Mouse (Mus musculus): ENCODE results near the gene Tbc1d1.

Gene Tbc1d1

DNA sequence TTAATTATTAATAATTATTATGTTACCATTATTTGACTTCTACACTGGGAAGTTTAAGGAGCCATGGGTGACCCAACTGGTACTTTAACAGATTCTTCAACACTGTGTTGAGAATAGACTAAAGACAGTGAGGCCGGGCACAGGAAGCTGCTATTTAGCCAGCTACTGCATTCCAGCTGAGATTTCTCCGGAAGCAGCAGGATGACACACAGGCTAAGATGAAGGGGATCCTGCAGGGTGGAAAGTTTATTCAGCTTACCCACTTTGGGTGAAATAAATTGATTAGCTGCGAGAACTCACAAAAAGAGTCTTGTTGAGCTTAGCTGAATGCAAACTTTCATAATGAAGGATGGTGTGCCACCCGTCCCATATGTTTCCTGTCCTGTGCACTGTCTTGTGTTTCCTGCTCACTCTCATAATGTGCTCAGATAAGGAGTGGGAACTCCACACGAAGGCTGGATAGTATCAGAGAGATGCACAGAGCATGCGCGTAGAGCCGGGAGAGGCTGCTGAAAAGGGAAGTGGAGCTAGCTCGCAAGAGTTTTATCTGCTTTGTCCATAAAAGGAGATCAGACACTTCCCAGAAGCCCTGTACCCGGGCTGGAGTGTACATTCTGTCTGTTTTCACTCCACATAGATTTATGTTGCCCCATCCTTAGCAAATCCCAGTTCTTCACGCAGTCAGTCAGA is at the start of gene Tbc1d1:
TSS of gene Tbc1d1 (plus strand) at position 445 of the 690 bp plus-strand sequence.
- in situ Hi-C loops (cut with MboI, MseI), result no loop called here

DNA sequence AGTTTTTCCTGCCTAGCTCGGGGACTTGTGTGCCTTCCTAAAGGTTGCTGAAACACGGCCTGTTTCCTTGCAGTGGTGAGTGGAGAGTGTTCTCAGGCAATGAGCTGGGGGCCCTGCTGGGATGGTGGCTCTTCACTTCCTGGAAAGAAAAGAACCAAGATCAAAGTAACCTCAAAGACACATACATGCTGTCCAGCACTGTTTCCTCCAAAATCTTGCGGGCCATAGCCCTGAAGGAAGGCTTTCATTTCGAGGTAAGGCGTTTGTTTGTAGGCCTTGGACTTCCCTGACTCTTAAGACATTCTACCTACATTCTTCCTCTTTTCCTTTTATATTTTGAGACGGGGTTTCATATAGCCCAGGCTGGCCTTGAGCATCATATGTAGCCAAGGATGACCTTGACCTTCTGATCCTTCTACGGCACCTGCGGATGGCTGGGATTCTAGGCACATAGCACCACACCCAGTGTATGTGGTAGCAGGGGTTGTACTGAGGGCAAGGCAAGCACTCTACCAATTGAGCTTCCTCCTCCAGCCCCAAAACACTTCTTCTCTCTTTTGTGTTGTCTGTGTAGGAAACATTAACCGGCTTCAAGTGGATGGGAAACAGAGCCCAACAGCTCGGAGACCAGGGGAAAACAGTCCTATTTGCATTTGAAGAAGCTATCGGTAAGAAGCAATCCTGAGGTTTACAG is 48.4 kb upstream of the Tbc1d1 start:
- in situ Hi-C loops (cut with MboI, MseI), result no loop called here

DNA sequence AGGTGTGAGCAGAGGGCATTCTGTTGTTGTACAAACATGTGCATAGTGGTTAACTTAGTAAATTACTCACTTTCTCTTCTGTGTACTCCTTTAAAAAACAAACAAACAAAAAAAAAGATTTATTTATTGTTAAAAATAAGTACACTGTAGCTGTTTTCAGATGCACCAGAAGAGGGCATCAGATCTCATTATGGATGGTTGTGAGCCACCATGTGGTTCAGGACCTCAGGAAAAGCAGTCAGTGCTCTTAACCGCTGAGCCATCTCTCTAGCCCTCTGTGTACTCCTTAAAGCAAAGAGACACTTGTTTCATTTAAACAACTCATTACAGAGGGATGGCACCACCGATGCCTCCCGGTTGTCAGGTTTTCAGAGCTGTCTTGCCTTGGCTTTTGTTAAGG is 46.9 kb upstream of the Tbc1d1 start:
- in situ Hi-C loops (cut with MboI, MseI), result no loop called here

DNA sequence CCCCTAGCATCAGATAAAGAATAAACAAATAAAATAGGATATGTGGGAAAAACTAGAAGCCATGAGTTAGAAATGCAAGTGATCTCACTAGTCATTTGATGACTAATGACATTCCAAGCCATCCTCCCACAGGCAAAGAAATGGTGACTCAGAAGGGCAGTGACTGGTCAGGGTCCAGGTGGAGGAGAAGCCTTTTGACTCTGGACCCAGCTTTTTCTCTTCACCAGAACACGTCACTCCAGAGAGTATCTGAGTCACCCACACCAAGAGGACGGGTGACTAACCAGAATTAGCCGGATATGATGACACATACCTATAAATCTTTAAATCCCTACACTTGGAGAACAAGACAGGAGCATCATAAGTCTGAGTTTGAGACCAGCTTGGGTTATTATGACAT is 43.7 kb upstream of the Tbc1d1 start:
- in situ Hi-C loops (cut with MboI, MseI), result loop anchor here (5.0 kb wide), 1 partner anchor 35 kb away; no protein-coding TSS in a partner anchor

DNA sequence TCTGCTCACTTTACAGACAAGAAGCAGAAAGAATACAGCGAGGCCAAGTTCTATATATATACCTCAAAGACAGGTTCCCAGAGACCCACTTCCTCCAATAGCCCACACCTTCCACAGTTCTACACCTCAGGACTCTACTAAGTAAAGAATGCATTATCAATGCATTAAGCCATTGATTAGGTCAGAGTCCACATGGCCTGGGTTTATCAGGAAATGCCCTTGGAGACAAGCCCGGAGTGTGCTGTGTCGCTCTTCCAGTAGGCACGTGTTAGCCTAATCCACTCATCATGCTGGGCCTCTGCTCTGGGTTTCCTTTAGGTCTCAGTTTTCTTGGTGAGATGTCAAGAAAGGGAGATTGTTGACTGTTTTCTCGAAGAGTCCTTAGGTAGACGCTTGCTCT is 41.9 kb upstream of the Tbc1d1 start:
- in situ Hi-C loops (cut with MboI, MseI), result loop anchor here (5.0 kb wide), 1 partner anchor 33 kb away; no protein-coding TSS in a partner anchor

DNA sequence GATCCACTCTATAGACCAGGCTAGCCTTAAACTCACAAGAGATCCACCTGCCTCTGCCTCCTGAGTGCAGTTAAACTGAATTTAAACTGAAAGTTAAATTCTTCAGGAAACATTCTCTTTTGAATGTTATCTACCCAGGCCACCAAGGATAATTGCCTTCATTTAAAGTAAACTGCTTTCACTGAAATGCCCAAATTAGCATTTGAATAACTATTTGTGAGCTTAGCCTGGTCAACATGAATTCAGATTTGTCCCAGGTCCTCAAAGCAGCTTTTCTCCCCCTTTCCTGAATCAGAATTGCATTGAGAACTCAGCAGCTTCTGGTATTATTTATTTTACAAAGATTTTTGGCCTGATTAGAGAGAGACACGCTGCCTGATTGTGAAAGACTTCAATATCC is 38.9 kb upstream of the Tbc1d1 start:
- in situ Hi-C loops (cut with MboI, MseI), result no loop called here

DNA sequence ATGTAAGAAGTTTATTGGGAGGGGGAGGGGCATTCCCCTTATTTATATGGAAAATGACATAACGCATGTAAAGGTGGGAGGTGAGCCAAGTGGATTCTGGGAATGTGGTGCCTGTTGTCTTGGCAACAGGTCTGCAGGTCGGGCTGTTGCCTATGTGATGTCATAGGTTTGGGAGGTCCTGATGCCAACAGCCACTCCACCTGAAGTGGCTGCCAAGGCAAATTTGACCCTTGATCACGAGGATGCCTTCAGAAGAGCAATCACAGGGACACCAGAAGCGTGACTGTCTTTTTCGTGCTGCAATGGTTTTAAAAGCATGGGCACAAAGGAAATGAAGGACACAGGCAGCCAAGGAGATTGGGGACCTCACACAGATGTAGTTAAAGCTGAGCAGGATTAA is 30.3 kb upstream of the Tbc1d1 start:
- in situ Hi-C loops (cut with MboI, MseI), result no loop called here

DNA sequence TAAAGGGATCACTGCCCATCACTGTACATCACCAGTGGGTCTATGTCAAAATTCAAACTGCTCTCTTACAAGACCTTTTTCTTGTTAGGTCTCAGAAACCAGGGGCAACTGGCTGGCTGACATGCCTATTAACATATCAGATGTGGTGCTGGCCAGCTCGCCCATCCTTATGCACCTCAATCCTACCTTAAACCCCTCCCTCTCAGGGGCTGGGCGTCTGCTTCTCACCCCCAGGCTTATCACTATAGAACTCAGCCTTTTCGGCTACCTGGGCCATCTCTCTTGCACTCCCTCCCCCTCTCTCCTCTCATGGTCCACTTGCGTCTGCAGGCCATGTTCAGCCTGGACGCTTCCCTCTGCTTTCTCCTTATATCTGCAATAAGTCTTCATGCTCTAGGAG is 24.6 kb upstream of the Tbc1d1 start:
- in situ Hi-C loops (cut with MboI, MseI), result no loop called here

DNA sequence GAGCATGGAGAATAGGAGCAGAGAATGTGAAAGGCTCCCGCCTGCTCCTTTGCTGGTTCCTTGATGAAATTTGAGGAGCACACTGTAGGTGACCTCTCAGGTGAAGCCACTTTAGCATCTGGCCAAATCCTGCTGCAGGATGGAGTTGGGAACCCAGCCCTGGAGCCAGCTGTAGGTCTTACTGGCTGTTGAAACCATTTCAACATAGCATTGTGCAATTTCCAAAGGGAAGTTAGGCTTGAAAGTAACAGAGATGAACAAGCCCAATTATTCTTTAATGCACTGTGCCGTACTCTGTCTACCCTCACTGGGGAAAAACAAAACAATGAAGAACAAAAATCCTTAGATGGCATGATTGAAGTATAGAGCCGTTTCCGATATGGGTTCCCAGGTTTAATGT is 22.2 kb upstream of the Tbc1d1 start:
- in situ Hi-C loops (cut with MboI, MseI), result no loop called here

DNA sequence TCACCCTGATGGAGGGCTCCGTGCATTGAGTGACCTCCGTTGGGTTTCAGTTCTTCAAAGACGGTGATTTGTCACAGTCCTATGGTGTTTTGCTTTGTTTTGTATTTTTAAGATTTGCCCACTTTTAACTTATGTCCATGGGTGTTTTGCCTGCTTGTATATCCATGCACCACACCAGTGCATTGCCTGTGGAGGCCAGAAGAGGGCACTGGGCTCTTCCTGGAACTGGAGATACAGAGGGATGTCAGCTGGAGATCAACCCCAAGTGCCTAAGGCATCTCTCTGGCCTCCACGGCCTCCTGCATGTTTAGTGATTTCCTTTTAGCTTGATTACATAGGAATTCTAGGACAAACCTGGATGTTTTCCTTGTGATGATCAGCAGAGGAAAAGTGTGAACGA is 19.8 kb upstream of the Tbc1d1 start:
- in situ Hi-C loops (cut with MboI, MseI), result no loop called here

DNA sequence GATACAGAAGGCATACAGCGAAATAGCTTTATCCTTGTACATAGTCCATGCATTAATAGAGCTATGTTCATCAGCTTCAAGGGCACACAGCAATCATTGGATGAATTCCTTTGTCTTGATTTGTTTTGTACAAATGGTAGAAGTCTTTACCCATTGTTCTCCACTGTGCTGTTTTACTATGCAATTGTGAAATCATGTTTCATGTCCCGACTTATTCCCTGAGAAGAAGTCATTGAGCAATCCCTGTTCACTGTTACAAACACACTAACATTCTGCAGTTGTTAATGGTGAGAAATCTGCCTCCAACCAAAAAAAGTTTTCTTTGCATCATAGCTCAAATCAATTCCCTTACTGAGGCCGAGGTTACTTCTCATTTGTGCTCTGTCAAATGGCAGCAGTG is 15.9 kb upstream of the Tbc1d1 start:
- in situ Hi-C loops (cut with MboI, MseI), result no loop called here

DNA sequence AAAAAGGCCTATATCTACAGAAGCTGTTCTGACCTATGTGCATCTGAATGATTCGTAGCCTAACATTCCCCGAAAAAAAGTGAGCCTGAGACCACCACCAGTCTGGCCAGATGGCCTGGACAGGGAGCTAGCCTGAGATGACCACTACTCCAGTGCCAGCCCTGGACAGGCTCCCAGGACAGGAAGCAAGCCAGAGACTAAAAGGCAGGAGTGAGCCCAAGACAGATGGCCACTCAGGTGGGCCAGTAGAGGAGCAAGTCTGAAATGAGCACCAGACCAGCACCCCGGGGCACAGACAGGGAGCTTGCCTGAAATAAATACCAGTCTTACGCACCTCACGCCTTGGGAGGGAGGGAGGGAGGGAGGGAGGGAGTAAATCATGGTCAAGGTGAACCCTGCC is 11.8 kb upstream of the Tbc1d1 start:
- in situ Hi-C loops (cut with MboI, MseI), result no loop called here

DNA sequence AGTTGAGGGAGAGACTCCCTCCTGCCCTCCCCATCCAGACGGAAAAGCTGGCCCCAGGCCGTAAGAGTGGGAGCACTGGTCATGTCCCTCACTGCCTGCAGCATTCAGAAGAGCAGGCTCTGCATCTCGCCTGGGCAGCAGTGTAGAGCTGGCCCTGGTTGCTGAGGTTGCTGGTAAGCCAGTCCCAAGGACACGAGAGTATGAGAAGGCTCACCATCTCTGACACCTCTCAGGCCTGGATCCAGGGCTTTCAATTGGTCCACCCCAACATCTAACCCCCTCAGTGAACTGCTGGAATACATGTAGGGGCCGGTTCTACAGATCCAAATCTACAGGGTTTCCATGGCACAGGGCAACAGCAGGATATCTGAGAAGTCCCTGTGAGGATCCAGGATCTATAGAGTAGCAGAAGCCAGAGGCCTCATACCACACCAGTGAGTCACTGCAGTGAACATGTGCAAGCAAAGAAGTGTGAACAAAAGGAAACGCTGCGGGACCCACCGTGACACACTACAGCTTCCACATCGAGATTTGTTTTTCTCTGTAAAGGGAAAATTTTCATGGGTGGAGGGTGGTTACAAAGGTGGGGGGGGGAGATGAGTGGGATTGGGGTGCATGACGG is 9.6 kb upstream of the Tbc1d1 start:
- in situ Hi-C loops (cut with MboI, MseI), result loop anchor here (5.0 kb wide), 1 partner anchor 34 kb away; no protein-coding TSS in a partner anchor

DNA sequence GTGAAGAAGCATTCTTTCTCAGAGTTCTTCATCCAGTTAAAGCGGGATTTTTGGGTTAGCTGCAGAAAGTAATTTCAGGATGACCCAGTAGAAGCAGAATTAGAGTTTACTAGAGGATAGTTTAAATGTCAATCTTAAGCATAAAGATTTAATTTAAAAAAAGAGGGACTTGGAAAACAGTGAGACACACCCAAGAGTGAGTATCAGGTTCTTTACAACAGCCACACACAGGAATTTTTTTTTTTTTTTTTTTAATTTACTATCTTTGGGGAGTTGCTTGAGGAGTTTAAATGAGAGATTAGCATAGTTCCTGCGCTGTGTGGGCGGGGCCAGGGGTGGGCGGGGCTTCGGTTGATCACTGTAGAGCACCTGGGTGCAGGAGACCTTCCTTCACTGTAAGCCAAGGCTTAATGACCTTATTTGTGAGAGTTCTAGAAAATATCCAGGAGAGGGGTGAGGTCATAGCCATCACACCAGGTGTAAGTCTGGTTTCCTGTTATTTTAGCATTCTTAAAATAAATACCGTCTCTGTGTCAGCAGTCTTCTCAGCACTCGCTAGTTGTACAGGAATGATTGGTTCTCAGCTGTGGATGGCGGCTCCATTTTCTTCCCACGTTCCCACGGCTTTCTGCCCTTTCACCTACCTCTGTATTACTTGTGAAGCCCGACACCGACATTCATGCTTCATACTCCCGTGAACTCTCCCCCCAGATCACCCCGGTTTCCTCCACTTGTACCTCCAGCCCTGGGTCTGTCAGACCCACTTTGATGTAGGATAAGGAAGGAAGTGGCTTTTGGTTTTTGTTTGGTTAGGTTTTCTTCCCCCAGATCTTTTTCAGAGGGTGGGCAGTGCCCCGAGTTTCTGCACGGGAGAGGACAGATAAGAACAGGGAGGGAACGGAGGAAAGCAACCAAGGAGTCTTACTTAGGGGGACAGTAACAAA is 6.6 kb upstream of the Tbc1d1 start:
- in situ Hi-C loops (cut with MboI, MseI), result loop anchor here (5.0 kb wide), 1 partner anchor 37 kb away; no protein-coding TSS in a partner anchor

DNA sequence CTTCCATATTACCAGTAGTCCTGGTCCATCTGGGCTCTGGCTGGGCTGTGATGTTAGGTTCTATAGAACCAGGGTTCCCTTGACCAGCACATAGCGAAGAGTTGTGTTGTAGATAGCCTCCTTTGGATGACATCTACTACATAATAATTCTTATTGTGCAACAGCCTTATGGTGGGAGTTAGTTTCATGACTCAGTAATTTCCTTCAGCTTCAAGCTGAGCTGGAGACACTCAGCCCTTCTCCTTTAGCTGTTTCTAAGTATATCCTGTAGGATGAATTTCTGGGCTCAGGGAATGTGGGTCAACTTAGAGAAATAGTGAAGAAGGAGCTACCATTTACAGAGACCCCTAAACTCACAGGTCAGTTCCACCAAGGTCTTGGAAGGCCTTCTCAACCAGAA is 2.8 kb upstream of the Tbc1d1 start:
- in situ Hi-C loops (cut with MboI, MseI), result no loop called here

DNA sequence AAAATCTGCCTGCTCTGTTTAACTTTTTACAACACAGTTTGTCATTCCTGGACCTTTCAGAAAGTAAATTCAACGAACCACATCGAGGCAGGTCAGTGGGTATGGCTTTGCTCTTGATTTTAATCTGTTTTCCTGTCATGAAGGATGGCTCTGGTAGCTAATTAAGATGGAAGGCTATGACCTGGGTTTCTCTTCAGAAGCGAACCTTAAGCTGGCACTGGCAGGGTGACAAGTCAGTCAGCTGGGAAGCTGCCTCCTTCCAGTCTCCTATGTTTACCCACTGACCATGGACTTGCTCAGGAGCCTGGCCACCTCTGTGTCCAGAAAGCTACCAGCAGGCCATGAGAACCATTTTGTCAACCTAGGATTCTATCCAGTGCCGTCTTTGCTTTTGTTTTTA is 474 bp downstream of the Tbc1d1 start:
- in situ Hi-C loops (cut with MboI, MseI), result no loop called here

DNA sequence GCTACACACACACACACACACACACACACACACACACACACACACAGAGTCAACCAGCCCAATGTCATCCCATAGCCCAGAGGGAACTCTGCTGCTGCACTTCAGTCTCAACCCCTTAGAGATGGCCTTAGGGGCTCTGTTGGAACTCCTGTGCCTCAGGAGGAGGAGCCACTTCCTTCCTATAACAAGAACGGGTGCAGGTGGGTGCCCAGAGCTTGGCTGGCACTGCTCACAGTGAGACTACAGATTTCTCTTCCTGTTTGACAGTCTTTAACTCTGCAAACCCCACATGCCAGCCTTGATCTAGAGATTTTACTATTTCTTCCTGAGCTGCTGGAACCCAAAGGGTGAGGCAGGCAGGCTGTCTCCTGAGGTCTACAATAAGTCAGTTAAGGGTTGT is 1.8 kb downstream of the Tbc1d1 start:
- in situ Hi-C loops (cut with MboI, MseI), result no loop called here

DNA sequence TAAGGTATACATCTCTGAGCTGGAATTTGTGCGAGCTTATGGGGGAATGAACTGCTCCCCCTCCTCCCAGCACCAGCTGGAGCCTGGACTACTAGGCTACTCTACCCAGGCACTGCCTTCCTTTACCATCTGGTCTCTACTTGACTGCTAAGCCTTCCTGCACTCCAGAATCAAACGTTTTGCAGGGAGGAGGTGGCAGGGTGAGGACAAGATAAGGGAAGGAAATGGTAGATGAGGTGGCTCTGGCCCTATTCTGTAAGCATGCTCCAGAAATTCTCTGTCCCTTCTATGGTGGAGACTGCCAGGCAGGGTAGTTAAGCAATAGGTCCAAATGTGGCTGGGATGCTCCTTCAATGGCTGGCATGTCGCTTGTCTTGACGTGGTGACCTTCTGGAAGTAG is 2.4 kb downstream of the Tbc1d1 start:
- in situ Hi-C loops (cut with MboI, MseI), result no loop called here

DNA sequence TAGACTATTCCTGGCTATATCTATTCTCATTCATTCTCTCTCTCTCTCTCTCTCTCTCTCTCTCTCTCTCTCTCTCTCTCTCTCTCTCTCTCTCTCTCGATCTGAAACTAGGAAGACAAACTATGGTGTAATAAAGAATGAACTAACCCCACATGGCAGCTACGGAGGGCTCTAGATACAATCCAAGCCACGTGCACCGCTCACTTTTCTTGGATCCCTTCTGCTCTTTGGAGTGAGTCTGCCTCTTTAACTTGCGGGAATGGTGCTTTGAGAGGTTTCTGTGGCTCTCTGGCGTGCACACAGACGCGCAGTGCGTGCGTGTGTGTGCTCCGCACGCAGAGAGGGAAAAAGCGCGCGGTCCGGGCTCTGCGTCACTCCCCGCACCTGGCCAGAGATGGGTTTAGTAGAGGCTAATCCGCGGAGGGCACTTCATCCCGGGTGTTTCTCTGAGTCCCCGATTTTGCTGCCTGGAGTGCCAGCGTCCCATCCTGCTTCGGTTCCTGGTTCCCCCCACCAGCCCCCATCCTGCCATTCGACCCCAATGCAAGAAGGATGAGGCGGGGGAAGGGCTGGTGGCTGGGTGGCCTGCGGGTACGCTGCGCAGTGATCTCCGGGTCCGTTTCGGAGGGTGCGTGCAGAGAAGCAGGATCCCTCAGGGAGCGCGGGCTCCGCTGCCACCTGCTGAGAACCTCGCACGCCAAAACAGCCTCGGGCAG is 3.1 kb downstream of the Tbc1d1 start:
- in situ Hi-C loops (cut with MboI, MseI), result no loop called here

DNA sequence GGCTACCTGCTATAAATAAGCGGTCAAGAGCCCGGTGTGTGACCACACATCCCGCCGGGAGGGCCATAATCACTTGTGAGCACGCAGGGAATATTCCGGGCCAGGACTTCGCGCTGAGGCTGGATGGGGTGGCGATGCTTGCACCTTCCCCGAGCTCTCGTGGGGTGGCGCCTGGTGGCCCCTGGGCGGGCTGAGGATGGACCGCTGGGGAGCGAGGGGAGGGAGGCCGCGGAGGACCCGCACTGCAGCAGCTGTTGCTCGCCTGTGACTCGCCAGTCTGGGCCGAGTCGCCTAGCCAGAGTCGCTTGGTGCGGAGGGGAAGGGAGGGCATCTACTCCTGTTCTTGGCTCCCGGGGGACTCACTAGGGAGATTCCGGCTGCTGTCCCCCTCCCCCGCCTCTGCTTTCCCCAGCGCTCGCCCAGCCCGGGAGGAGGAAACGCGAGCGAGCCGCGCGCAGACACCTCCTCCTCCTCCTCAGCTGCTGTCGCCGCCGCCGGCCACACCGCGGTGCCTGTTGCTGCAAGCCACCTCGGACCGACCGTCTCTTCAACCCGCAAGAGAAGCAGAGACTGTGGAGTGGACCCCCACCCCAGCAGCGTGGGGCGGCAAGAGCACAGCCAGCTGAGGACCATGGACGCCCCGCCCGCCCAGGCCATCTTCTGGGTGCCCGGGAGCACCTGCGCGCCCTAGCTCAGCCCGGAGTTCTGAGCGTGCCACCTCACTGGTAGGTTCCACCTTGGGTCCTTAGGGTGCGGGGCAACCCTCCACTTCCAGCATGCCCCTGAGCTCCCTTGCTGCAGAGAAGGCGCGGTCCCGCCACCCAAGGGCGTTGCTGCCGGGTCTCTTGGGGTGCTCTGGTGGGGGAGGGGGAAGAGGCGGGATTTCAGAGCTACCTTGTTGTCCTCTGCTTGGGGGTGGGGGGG is 3.9 kb downstream of the Tbc1d1 start:
- in situ Hi-C loops (cut with MboI, MseI), result no loop called here

Data from regulatory T cell (primary cell).